Mouse (Mus musculus): ENCODE data around the gene Zfp366. TPM values are rescaled to one million over a fixed set of nuclear protein-coding genes. Genes with fewer than 3 reads are reported as not detected.
"Not testable (repeated sequence)": the region's sequence is repeated elsewhere in the genome, so short reads cannot be mapped to it uniquely, and the experiment has no call there.

Zfp366 gene
- polyA plus RNA-seq, 1 experiment from 2014 or later = 0.14 TPM

DNA sequence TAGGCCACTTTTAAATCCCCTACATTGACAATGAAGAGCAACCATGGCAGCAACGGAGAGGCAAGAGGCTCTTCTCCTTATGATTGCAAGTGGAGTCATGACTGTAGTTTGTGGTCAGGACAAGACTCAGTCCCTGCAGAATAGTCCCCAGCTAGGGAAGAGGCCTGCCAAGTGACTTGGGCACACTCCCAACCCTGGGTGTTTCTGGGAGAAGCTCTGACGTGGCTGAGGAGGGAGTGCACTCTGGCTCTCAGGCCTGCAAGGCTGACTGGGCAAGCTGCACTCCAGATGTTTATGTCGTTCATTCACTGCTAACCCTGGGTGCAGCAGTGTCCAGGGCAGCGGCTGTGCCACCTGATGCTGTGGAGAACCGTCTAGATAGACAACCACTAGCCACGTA, 15.2 kb upstream of the Zfp366 start:
- H3K27ac ChIP-seq = no peak overlapping the region
- no peaks in the 10 kb centered on the region for H3K36me3 ChIP-seq (ENCODE audit: inconsistent target)
- 91% methylated on average over 6 of the region's 6 CpGs for WGBS (ENCODE audit: missing documents)
- no peak overlapping the region for H3K4me3 ChIP-seq (ENCODE audit: inconsistent target)
- no peaks in the 10 kb centered on the region for H3K79me2 ChIP-seq (ENCODE audit: inconsistent target)

DNA sequence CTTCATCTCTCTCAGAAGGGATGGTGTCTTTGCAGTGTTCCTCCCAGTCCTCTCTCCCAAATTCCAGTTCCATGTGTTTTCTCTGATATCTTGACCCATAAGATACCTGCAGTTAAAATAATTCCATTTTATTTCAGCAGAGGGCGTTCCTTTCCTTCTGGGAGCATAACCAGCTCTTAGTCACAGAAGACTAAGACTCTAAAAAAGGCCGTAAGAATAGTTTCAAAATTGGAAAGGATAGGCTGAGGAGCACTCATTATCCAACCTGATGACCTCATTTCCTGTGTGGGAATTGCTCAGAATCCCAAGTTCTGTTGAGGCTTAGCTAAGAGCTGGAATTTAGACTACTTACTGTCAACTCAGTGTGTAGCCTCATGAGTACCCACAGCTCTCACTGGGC, 14.3 kb upstream of the Zfp366 start:
- H3K27ac ChIP-seq = no peak overlapping the region
- no peaks in the 10 kb centered on the region for H3K36me3 ChIP-seq (ENCODE audit: inconsistent target)
- WGBS (ENCODE audit: missing documents) = 21% methylated on average over 2 of the region's 2 CpGs
- H3K79me2 ChIP-seq (ENCODE audit: inconsistent target) = no peaks in the 10 kb centered on the region
- H3K4me3 ChIP-seq (ENCODE audit: inconsistent target) = no peak overlapping the region

DNA sequence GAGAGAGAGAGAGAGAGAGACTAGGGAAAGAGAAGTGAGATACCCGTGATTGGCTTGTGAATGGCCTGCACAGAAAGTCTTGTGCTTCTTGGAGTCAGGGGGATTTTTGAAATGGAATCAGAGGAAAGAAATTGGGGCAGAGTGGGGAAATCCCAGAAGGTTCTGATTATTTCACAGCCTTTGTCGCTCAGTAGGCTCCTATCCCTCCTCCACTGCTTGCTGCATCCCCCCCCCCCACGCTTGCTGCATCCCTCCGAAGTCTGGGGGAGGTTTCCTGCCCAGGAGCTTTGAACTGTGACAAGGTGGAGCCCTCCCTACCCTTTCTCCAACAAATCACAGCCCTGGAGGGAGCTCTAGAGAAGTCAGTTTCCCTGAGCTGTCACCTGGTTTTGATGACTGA, 10.8 kb upstream of the Zfp366 start:
- no peak overlapping the region for H3K27ac ChIP-seq
- WGBS (ENCODE audit: missing documents) = 74% methylated on average over 4 of the region's 4 CpGs
- H3K36me3 ChIP-seq (ENCODE audit: inconsistent target) = no peaks in the 10 kb centered on the region
- no peaks in the 10 kb centered on the region for H3K79me2 ChIP-seq (ENCODE audit: inconsistent target)
- H3K4me3 ChIP-seq (ENCODE audit: inconsistent target) = no peak overlapping the region

DNA sequence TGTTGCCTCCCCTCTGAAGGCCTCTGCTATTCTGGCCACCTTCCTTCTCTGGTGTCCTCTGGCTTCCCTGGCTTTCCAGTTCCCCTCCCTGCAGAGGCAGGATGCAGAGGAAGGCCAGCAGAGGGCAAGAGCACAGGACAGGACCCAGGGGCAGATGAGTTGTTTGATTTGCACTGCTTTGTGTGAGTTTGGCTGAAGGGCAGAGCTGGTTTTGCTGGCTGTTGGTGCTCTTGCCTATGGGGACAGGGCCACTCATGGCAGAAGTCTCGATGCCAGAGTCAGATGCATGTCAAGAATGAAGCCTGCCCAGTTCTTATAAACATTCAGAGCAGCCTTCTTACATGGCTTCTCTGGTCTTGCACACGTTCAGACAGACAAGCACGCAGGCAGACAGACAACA, 1.8 kb upstream of the Zfp366 start:
- H3K4me3 ChIP-seq (ENCODE audit: inconsistent target); H3K79me2 ChIP-seq (ENCODE audit: inconsistent target); H3K27ac ChIP-seq; H3K36me3 ChIP-seq (ENCODE audit: inconsistent target): not testable (repeated sequence)
- WGBS (ENCODE audit: missing documents) = 74% methylated on average over 3 of the region's 3 CpGs

DNA sequence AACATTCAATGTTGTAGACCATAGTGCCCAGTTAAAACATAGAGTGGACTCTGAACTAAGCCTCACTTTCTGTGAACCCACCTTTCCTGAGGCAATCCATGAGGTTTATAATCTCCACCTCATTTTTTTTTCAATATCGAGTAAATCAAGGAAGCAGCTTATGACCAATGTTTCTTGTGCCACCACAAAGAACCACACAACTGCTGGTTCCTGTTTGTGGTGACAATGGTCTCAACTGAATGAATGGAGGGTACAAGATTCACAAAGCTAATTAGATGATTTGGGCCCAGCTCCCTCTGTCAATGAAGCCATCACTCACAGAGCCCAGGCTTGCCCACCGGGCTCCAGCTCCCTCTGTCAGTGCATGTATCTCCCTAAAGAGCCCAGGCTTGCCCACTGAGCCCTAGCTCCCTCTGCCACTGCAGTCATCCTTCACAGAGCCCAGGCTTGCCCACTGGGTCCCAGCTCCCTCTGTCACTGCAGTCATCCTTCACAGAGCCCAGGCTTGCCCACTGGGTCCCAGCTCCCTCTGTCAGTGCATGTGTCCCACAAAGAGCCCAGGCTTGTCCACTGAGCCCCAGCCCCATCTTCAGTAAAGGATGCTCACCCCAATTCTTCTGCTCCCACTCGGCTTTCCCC, 1.2 kb upstream of the Zfp366 start:
- Histone ChIP-seq H3K79me2 (ENCODE audit: inconsistent target) (no peaks in the 10 kb centered on the region), H3K4me3 (ENCODE audit: inconsistent target) (no peak overlapping the region), H3K36me3 (ENCODE audit: inconsistent target) (no peaks in the 10 kb centered on the region), H3K27ac (no peak overlapping the region)
- 48% methylated on average over 3 of the region's 3 CpGs for WGBS (ENCODE audit: missing documents)

DNA sequence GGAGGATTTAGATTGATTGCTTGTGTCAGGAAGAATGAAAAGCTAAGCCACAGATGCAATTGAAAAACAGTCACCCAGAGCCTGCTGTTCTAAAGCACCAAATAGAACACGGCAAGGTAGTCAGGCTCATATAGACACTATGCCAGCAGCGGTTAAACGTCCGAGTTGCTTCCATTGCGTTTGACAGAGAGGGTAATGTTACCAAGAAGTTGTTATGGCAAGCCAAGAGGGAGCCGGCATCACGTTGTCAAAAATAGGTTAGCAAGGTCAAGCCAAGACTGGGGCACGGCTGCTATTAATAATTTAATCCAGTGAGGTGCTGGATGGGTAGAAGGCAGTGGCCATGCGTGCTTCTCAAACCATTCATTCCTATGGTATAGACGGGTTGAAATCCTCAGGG, 950 bp downstream of the Zfp366 start:
- no peaks in the 10 kb centered on the region for H3K36me3 ChIP-seq (ENCODE audit: inconsistent target)

DNA sequence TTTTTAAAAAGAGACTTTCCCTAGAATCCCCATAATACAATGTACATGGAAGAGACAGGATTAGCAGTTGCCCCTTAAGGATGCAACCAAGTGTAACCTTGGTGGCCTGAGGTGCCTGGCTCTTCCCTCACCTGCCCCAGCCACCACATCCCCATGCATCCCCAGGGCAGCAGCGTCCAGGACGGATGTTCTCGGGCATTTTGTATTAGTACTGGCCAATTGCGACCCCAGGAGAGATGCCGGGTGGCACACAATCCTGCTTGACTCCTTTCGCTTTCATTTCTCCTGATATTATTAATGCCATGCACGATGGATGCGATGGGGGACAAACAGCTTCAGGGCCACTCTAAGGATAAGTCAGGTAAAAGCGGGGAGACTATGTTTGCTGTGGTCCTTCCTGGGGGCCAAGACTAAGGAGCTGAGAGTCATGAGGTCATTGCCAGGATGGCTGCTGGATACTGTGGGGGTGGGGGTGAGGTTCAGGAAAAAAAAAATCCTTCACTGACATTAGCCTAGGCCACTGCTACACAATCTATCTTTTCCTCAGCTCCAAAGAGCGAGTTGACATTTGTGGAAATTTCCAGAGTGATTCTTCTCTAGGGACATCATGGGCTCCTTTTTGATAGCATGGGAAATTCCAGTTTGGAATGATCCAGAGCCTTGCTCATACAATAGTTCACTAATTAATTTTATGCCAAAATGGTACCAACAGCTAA, 1.7 kb downstream of the Zfp366 start:
- no peaks in the 10 kb centered on the region for H3K36me3 ChIP-seq (ENCODE audit: inconsistent target)
- H3K4me3 ChIP-seq (ENCODE audit: inconsistent target) = no peak overlapping the region
- H3K79me2 ChIP-seq (ENCODE audit: inconsistent target) = no peaks in the 10 kb centered on the region
- H3K27ac ChIP-seq = no peak overlapping the region
- WGBS (ENCODE audit: missing documents) = 89% methylated on average over 10 of the region's 10 CpGs

More for the DNA sequence above, 950 bp downstream of the Zfp366 start:
- H3K4me3 ChIP-seq (ENCODE audit: inconsistent target) = no peak overlapping the region
- no peaks in the 10 kb centered on the region for H3K79me2 ChIP-seq (ENCODE audit: inconsistent target)
- WGBS (ENCODE audit: missing documents) = 93% methylated on average over 10 of the region's 10 CpGs
- H3K27ac ChIP-seq = no peak overlapping the region

DNA sequence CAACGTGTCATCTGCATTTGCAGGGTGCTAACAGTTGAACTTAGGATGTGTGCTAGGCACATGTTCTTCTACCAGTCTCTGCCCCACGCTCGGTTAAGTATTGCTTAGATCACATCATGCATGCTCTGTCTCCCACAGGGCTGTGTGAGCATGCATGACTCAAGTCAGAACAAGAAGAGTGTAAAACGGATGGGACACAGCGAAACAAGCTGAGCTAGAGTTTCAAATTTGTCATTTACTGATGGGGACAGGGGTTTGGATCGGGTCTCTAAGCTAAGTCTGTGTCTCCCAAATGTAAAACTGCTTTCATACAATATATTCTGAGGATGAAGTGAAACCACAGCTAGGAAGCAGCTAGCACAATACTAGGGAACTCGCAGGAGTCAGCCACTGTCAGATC, 2.2 kb downstream of the Zfp366 start:
- no peak overlapping the region for H3K4me3 ChIP-seq (ENCODE audit: inconsistent target)
- H3K79me2 ChIP-seq (ENCODE audit: inconsistent target) = no peaks in the 10 kb centered on the region
- 91% methylated on average over 7 of the region's 7 CpGs for WGBS (ENCODE audit: missing documents)
- no peak overlapping the region for H3K27ac ChIP-seq
- no peaks in the 10 kb centered on the region for H3K36me3 ChIP-seq (ENCODE audit: inconsistent target)

DNA sequence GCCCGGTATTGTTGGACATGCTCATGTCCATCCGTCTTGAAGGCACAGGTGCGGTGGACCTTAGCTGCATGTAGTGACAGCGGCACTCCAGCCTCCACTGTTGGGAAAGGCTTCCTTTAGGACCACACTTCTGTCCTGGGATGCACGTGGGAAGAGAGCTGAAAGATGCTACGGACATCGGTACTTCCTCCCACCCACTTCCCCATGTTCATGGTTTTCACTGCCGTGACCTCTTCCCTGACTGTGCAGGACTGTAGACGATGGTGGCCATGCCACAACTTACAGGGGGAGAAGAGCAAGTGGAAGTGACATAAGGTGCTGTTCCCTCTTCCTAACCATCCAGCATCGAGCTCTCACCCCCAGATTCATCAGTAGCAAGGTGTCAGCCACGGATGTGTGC, 2.8 kb downstream of the Zfp366 start:
- Histone ChIP-seq H3K79me2 (ENCODE audit: inconsistent target) (no peaks in the 10 kb centered on the region), H3K27ac (no peak overlapping the region), H3K4me3 (ENCODE audit: inconsistent target) (no peak overlapping the region), H3K36me3 (ENCODE audit: inconsistent target) (no peaks in the 10 kb centered on the region)
- 57% methylated on average over 11 of the region's 11 CpGs for WGBS (ENCODE audit: missing documents)

DNA sequence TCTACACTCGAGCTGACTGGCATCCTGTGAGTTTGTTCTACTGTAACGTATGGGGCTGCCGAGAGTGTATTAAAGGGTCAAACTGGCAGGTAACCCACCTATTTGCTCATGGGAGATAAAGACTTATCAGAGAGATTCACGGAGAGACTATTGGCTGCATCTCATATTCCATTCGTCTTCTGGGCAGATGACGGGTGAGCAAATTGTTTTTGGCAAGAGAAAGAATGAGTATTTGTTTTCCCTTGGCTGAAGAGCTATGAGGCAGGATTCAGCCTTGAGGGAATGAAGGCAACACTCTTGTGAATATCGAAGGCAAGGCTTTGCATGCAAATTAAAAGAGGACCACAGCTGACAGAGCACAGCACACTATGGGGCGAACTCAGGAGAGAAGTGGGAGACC, 4.0 kb downstream of the Zfp366 start:
- Histone ChIP-seq H3K4me3 (ENCODE audit: inconsistent target) (no peak overlapping the region), H3K79me2 (ENCODE audit: inconsistent target) (no peaks in the 10 kb centered on the region), H3K27ac (no peak overlapping the region), H3K36me3 (ENCODE audit: inconsistent target) (no peaks in the 10 kb centered on the region)
- over 99% methylated on average over 8 of the region's 8 CpGs for WGBS (ENCODE audit: missing documents)

DNA sequence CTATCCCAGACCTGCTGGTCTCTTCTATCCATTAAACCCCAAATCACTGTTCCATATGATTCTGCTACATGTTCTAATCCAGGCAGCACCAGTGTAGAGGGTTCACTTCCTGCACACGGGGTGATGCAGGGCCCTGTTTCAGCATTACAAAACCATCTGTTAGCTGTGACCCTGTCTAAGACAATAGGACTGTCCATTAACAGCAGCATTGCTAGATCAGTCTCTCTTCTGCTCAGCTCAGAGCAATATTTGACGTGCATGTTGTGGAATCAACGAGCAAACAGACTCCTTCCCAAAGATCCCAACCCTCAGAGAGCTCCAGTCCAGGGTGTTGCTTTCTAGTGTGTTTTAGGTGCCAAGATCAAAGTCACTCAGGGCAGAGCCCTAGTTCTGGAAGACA, 5.0 kb downstream of the Zfp366 start:
- Histone ChIP-seq H3K27ac (no peak overlapping the region), H3K79me2 (ENCODE audit: inconsistent target) (no peaks in the 10 kb centered on the region), H3K4me3 (ENCODE audit: inconsistent target) (no peak overlapping the region), H3K36me3 (ENCODE audit: inconsistent target) (no peaks in the 10 kb centered on the region)
- WGBS (ENCODE audit: missing documents) = 86% methylated on average over 3 of the region's 3 CpGs

DNA sequence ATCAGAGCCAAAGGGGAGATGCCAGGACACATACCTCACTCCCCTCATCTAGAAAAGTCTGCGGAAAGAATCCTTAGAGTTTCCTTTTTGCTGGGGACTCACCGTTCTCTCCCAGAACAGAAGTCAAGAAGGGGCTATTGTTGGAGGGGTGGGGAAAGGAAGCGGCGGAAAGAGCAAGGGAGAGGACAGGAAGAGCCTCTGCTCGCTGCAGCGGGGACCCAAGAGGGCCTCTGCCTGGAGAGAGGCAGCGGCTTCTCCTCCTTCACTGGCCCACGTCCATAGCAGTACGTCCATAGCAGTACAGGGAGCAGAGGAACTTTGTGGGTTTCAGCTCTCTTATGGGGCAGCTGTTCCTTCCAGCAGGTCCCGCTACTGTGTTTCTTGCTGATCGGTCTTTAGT, 5.8 kb downstream of the Zfp366 start:
- 29% methylated on average over 11 of the region's 11 CpGs for WGBS (ENCODE audit: missing documents)
- H3K4me3 ChIP-seq (ENCODE audit: inconsistent target) = no peak overlapping the region
- H3K27ac ChIP-seq = no peak overlapping the region

DNA sequence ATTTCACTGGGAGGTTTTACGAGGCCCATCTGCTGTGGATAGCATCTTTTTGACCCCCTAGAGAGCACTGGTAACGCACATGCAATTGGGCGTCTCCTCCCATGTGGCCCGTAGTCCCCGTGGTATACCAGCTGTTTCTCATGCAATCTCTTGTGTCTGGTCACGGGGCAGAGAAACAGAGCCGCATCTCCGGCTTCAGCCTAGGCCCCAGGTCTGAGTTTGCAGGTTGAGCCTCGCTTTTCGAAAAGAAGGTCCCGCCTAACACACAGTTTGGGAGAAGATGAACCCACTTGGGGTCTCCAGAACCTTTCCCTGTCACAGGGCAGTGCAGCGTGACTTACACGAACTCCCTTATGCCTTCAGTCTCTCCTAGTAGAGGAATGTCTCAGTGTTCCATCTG, 6.4 kb downstream of the Zfp366 start:
- Histone ChIP-seq H3K27ac (no peak overlapping the region), H3K79me2 (ENCODE audit: inconsistent target) (no peaks in the 10 kb centered on the region), H3K4me3 (ENCODE audit: inconsistent target) (no peak overlapping the region), H3K36me3 (ENCODE audit: inconsistent target) (no peaks in the 10 kb centered on the region)
- WGBS (ENCODE audit: missing documents) = 95% methylated on average over 13 of the region's 13 CpGs

More for the DNA sequence above, 5.8 kb downstream of the Zfp366 start:
- Histone ChIP-seq H3K79me2 (ENCODE audit: inconsistent target) (no peaks in the 10 kb centered on the region), H3K36me3 (ENCODE audit: inconsistent target) (no peaks in the 10 kb centered on the region)

DNA sequence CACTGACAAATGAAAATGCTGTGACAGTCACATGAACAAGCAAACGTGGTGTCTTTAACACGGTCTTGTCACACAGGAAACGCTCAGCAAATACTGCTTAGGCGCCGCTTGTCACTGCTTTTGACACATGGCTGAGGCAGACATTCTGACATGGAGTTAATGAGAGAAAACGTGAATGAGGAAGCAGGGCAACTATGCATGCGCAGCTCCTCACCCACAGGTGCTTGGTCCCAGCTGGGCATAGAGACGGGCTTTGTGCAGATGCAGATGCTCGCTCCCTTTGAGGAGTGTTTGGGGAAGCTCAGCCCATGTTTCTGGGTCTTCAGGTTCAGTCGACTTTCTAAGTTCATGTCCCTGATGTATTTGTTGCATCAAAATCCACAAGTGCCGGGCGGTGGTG, 11.7 kb downstream of the Zfp366 start:
- Histone ChIP-seq H3K36me3 (ENCODE audit: inconsistent target) (no peaks in the 10 kb centered on the region), H3K79me2 (ENCODE audit: inconsistent target) (no peaks in the 10 kb centered on the region), H3K4me3 (ENCODE audit: inconsistent target) (no peak overlapping the region), H3K27ac (no peak overlapping the region)
- 21% methylated on average over 10 of the region's 12 CpGs for WGBS (ENCODE audit: missing documents)

DNA sequence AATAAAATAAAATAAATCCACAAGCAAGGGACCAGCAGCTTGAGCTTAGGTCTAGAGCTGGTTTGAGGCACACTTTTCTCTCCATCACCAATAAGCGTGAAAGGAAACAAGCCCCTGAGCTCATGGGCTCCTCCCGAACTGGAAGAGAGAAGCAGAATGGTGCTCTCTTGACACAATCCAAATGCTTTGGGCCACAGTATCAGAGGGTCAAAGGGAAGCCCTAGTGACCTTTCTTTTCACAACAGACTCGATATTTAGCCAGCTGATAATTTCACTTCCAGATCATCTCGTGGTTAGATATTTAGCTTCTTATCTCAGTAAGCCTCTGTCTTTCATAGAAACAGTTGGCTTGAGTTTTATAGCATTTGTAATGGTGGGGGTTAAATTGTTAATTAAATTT, 12.2 kb downstream of the Zfp366 start:
- 89% methylated on average over 4 of the region's 4 CpGs for WGBS (ENCODE audit: missing documents)
- Histone ChIP-seq H3K27ac (no peak overlapping the region), H3K79me2 (ENCODE audit: inconsistent target) (no peaks in the 10 kb centered on the region), H3K4me3 (ENCODE audit: inconsistent target) (no peak overlapping the region), H3K36me3 (ENCODE audit: inconsistent target) (no peaks in the 10 kb centered on the region)
